Comparison of ENCODE assay signal across 7 mouse cellular contexts in the genomic region with DNA sequence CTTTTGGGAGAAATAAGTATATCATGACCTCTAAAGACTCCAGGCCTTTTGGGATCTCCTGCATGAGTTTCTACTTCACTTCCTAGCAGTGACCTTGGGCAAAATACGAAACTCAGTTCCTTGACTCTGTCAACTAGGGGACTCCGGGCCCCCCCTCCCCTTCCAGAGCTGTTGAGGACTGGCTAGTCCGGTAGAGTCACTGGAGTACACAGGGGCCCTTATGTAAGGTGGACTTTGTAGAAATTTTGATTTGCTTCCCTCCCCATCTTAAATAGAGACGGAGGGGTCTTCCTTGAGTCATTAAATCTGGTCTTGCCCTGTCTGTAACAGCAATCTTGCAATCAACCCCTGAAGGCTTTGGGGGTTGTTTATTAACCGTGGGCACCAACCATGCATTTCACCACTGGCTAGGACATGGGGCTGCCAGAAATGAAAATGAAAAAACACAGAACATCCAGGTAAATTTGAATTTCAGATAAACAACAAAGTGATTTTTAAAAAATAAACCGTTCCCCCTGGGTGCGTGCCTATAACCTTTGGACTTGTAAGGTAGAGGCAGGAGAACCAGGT. TPM values are rescaled to one million over a fixed set of nuclear protein-coding genes. Genes with fewer than 3 reads are reported as not detected.
DNase-seq lines count a peak whose midpoint lies in the region; ATAC-seq and TF ChIP-seq lines count a peak whose summit lies in the region.

No protein-coding gene starts in this region.

- H3K9me3 ChIP-seq in E14TG2a.4 (ENCODE audit: low read length) (no peaks in the 10 kb centered on the region), G1E (replicated peaks) (no peaks in the 10 kb centered on the region)
- H3K9me3 ChIP-seq in intestine, embryonic 14.5 days (ENCODE audit: control insufficient read depth, low read length): no peaks in the 10 kb centered on the region
- H3K9me3 ChIP-seq in liver, embryonic 15.5 days (replicated peaks): no peaks in the 10 kb centered on the region

- peak overlapping the region; percentile 79 for H3K4me2 ChIP-seq in intestine, embryonic 14.5 days (ENCODE audit: low read length)
- H3K4me2 ChIP-seq in liver, embryonic 15.5 days: peak overlapping the region; percentile 97

- peaks cover 10% of the 10 kb centered on the region for H3K27me3 ChIP-seq in E14TG2a.4 (ENCODE audit: insufficient read depth, low read length)
- H3K27me3 ChIP-seq in G1E (ENCODE audit: insufficient read depth, low read length): no peaks in the 10 kb centered on the region
- H3K27me3 ChIP-seq in intestine, embryonic 14.5 days (replicated peaks; ENCODE audit: control insufficient read depth, insufficient read depth, low read length): no peaks in the 10 kb centered on the region
- H3K27me3 ChIP-seq in liver, embryonic 15.5 days: no peaks in the 10 kb centered on the region

- peaks cover 4% of the 10 kb centered on the region for H3K36me3 ChIP-seq in E14TG2a.4 (ENCODE audit: insufficient read depth, low read length)
- H3K36me3 ChIP-seq in G1E (replicated peaks): peaks cover 50% of the 10 kb centered on the region
- H3K36me3 ChIP-seq in intestine, embryonic 14.5 days (ENCODE audit: control insufficient read depth, insufficient read depth, low read length): peaks cover 2% of the 10 kb centered on the region; the same call in 1 of the 2 replicates
- H3K36me3 ChIP-seq in liver, embryonic 15.5 days (replicated peaks): 0 out of 2 replicates have a peak, but pooled peaks cover 2% of the 10 kb centered on the region

- TF ChIP-seq CTCF in E14TG2a.4 (conservative IDR thresholded peaks at IDR 0.05; ENCODE audit: low read length) (no peak), G1E (IDR thresholded peaks at IDR 0.05; ENCODE audit: low read depth, low read length) (no peak)

- H3K4me1 ChIP-seq in E14TG2a.4 (replicated peaks; ENCODE audit: low read depth, low read length) (peaks cover 68% of the 10 kb centered on the region), G1E (ENCODE audit: insufficient read depth, low read depth, low read length) (peaks cover 47% of the 10 kb centered on the region)
- H3K4me1 ChIP-seq in intestine, embryonic 14.5 days (replicated peaks; ENCODE audit: control insufficient read depth, insufficient read depth, low read length): peaks cover 17% of the 10 kb centered on the region
- H3K4me1 ChIP-seq in liver, embryonic 15.5 days (replicated peaks): peaks cover 52% of the 10 kb centered on the region

- no peak for DNase-seq in G1E (ENCODE audit: low spot score)
- DNase-seq in intestine, embryonic 14.5 days (ENCODE audit: low spot score): no peak
- no peak for DNase-seq in layer of hippocampus, postnatal 10 days (ENCODE audit: low spot score in 2 of 2)
- DNase-seq in urinary bladder, adult 2 months (ENCODE audit: low spot score): no peak
- DNase-seq in right cerebral cortex, postnatal 4 days: no peak

- peak overlapping the region; percentile 94 for H3K9ac ChIP-seq in intestine, embryonic 14.5 days (ENCODE audit: low read length)
- H3K9ac ChIP-seq in liver, embryonic 15.5 days: no peak overlapping the region

- ATAC-seq in G1E (ENCODE audit: extremely low read depth, insufficient number of reproducible peaks, low FRiP score, poor library complexity, severe bottlenecking): no peak
- ATAC-seq in intestine, embryonic 14.5 days (replicated peaks; ENCODE audit: low FRiP score, low TSS enrichment, low read depth): no peak
- ATAC-seq in liver, embryonic 15.5 days (ENCODE audit: insufficient read depth): no peak

- 54% methylated on average over 7 of the region's 7 CpGs for WGBS in intestine, embryonic 14.5 days
- WGBS in liver, embryonic 15.5 days (ENCODE audit: insufficient replicate concordance): 73% methylated on average over 7 of the region's 7 CpGs

- H3K27ac ChIP-seq in intestine, embryonic 14.5 days (ENCODE audit: low read depth): peak overlapping the region; percentile 98
- H3K27ac ChIP-seq in liver, embryonic 15.5 days (replicated peaks): peak overlapping the region; percentile 84

- H3K4me3 ChIP-seq in E14TG2a.4 (replicated peaks; ENCODE audit: low read length): peak overlapping the region; percentile 90
- peak overlapping the region; percentile 89; the same call in 1 of the 2 replicates for H3K4me3 ChIP-seq in G1E (ENCODE audit: low read depth, low read length)
- H3K4me3 ChIP-seq in intestine, embryonic 14.5 days (ENCODE audit: low read depth, low read length): peak overlapping the region; percentile 90
- peak overlapping the region; percentile 89 for H3K4me3 ChIP-seq in liver, embryonic 15.5 days (replicated peaks)

RNA-seq across cellular contexts. Expression of a gene that starts 3.2 kb away (rescaled TPM):
- total RNA-seq in G1E (2014; fragmentation: Nextera tagmentation) (33.9 and 41.0 TPM in 2 replicates), G1E (2017) (13.4 and 14.8 TPM in 2 replicates)
- 41.1 and 49.4 TPM in 2 replicates for polyA plus RNA-seq in G1E (2012)
- polyA plus RNA-seq in intestine, embryonic 14.5 days (2014; fragmentation: Nextera tagmentation; extraction: Ambion mirVana): 21.1 and 24.0 TPM in 2 replicates
- 5.6 and 5.9 TPM in 2 replicates for polyA plus RNA-seq in liver, embryonic 15.5 days (2015; fragmentation: Nextera tagmentation; extraction: Ambion mirVana)
- 10 to 100 TPM; 72.7 to 78.5 TPM for total RNA-seq in layer of hippocampus, postnatal 10 days (2021)
- polyA plus RNA-seq in urinary bladder, adult 2 months (2012; rRNA removed): 10.5 and 14.8 TPM in 2 replicates

RNA-seq across cellular contexts. Expression of a gene that starts 47.8 kb away (rescaled TPM):
- total RNA-seq in G1E (2014; fragmentation: Nextera tagmentation) (42.8 and 42.9 TPM in 2 replicates), G1E (2017) (3.9 TPM in 2 replicates)
- 13.2 and 15.8 TPM in 2 replicates for polyA plus RNA-seq in G1E (2012)
- polyA plus RNA-seq in intestine, embryonic 14.5 days (2014; fragmentation: Nextera tagmentation; extraction: Ambion mirVana): 26.5 and 29.1 TPM in 2 replicates
- 3.5 and 3.7 TPM in 2 replicates for polyA plus RNA-seq in liver, embryonic 15.5 days (2015; fragmentation: Nextera tagmentation; extraction: Ambion mirVana)
- 10 to 100 TPM; 22.3 to 22.7 TPM for total RNA-seq in layer of hippocampus, postnatal 10 days (2021)
- 27.6 and 28.0 TPM in 2 replicates for polyA plus RNA-seq in urinary bladder, adult 2 months (2012; rRNA removed)
